Mouse (Mus musculus): Measurements from ENCODE around the gene Akr1b10. TPM values are rescaled to one million over a fixed set of nuclear protein-coding genes. Genes with fewer than 3 reads are reported as not detected.
"Not testable (repeated sequence)": the region's sequence is repeated elsewhere in the genome, so short reads cannot be mapped to it uniquely, and the experiment has no call there.

The Akr1b10 gene
- total RNA-seq, 2 experiments from 2014 or later = 48.5 to 62.6 TPM

GRCm38 (mm10) chr6:34384701-34385370, 818 bp downstream of the Akr1b10 start:
- intact Hi-C loops (cut with DNase I) = no loop called here
- peak overlapping the region; percentile 92 for H3K27ac ChIP-seq
- no peak for TF ChIP-seq CTCF (IDR thresholded peaks at IDR 0.05)
- peak; percentile 77 for DNase-seq
- H3K4me3 ChIP-seq = peak overlapping the region; percentile 89

- TF ChIP-seq CTCF (IDR thresholded peaks at IDR 0.05) = no peak
- no peak for DNase-seq
- intact Hi-C loops (cut with DNase I) = no loop called here
- H3K27ac ChIP-seq = no peak overlapping the region
- H3K4me3 ChIP-seq = no peak overlapping the region
Measured at GRCm38 (mm10) chr6:34388420-34389156, 4.6 kb downstream of the Akr1b10 start.

GRCm38 (mm10) chr6:34395897-34396296, 11.9 kb downstream of the Akr1b10 start:
- intact Hi-C loops (cut with DNase I) = no loop called here
- Histone ChIP-seq H3K27ac (no peak overlapping the region), H3K4me3 (no peak overlapping the region)
- DNase-seq = no peak
- no peak for TF ChIP-seq CTCF (IDR thresholded peaks at IDR 0.05)

GRCm38 (mm10) chr6:34398431-34398830, 14.4 kb downstream of the Akr1b10 start:
- no peak overlapping the region for H3K27ac ChIP-seq
- no peak overlapping the region for H3K4me3 ChIP-seq
- DNase-seq = no peak
- intact Hi-C loops (cut with DNase I) = no loop called here
- no peak for TF ChIP-seq CTCF (IDR thresholded peaks at IDR 0.05)

DNA sequence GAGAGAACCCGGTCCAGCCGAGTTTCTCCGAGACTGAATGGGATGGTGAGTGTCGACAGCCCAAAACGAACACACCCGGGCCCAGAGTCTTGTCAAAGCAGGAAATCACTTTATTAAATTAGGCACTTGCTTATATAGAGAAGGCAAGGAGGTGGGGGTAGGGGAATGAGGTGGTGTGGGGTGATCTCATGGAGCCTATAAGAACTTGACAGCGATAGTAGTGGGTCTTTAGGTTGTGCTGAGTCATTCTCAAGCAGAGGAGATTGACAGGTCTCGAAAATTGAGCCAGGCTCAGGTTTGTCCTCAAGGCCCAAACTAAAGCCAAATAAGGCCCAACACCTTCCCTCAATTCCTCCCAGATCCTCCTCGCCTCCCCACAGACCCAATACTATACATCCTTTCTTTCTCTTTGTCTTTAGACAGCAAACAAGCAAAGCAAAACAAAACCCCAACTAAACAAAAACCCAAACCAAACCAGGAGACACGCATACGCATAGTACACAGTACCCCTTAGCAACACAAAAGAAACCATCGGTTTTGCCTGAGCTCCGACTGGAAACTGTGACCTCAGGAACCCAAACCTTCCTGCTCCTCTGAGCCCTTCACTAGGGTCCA, 15.7 kb downstream of the Akr1b10 start:
- no peak for TF ChIP-seq CTCF (IDR thresholded peaks at IDR 0.05)
- no peak overlapping the region for H3K27ac ChIP-seq
- DNase-seq = peak; percentile 16
- intact Hi-C loops (cut with DNase I) = no loop called here
- no peak overlapping the region for H3K4me3 ChIP-seq

- Histone ChIP-seq H3K4me3 (no peak overlapping the region), H3K27ac (no peak overlapping the region)
- intact Hi-C loops (cut with DNase I) = no loop called here
- no peak for DNase-seq
- TF ChIP-seq CTCF (IDR thresholded peaks at IDR 0.05) = no peak
Measured at GRCm38 (mm10) chr6:34400696-34401095, 16.7 kb downstream of the Akr1b10 start.

- TF ChIP-seq CTCF (IDR thresholded peaks at IDR 0.05) = no peak
- DNase-seq = no peak
- H3K27ac ChIP-seq = no peak overlapping the region
- intact Hi-C loops (cut with DNase I) = no loop called here
- no peak overlapping the region for H3K4me3 ChIP-seq
Measured at GRCm38 (mm10) chr6:34406746-34407145, 22.7 kb downstream of the Akr1b10 start.

- Histone ChIP-seq H3K27ac (no peak overlapping the region), H3K4me3 (no peak overlapping the region)
- intact Hi-C loops (cut with DNase I) = no loop called here
- DNase-seq = no peak
- TF ChIP-seq CTCF (IDR thresholded peaks at IDR 0.05) = no peak
Measured at GRCm38 (mm10) chr6:34407403-34407802, 23.4 kb downstream of the Akr1b10 start.

GRCm38 (mm10) chr6:34412023-34412422, 28.0 kb downstream of the Akr1b10 start, which contains the start of gene Akr1b7:
Gene Akr1b7, plus strand, starts transcription at chr6:34412334.
- intact Hi-C loops (cut with DNase I) = no loop called here
- H3K4me3 ChIP-seq = no peak within 1 kb of the TSS
- no peak for TF ChIP-seq CTCF (IDR thresholded peaks at IDR 0.05)

DNA sequence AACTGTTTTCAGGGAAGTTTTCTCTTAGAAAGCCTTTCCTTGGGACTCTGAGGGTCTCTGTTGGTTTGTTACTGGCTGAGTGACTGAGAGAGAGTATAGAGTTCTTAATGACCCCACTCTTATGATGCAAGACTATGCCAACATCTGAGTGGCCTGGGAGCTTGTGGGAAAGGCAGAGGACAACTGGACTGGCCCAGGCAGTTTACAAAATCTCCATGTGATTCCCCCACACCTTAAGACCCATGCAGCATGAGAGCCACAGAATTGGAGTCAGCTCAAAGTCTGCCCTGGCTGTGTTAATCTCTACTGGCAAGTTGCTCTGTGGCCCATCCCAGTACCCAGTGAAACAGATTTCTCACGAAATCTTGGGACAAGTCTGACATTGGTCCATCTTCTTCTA, 28.7 kb downstream of the Akr1b10 start:
- no peak for DNase-seq
- Histone ChIP-seq H3K27ac (no peak overlapping the region), H3K4me3 (no peak overlapping the region)
- intact Hi-C loops (cut with DNase I) = no loop called here
- no peak for TF ChIP-seq CTCF (IDR thresholded peaks at IDR 0.05)

More at GRCm38 (mm10) chr6:34412023-34412422, 28.0 kb downstream of the Akr1b10 start, which contains the start of gene Akr1b7:
- H3K27ac ChIP-seq = no peak within 1 kb of the TSS
- no peak for DNase-seq

GRCm38 (mm10) chr6:34413386-34413785, 29.4 kb downstream of the Akr1b10 start:
- H3K4me3 ChIP-seq; H3K27ac ChIP-seq; DNase-seq; intact Hi-C loops (cut with DNase I): not testable (repeated sequence)

DNA sequence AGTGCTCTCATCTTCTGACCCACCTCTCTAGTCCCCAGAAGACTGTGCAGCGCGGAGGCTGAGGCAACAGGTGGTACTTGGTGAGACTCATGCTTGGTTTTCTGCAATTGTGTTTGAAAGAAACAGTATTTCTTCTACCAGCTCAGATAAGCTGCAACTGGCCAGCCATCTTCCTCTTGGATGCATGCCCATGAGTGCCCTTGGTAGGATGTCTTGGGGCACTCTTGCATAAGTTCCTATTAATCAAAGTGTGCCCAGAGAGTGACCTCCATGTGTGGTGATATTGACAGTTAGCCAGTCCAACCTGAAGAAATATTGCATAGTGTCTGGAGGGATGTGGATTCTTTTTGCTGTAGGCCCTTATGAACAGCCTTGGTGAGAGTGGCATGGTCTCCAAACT, 32.5 kb downstream of the Akr1b10 start:
- no peak for TF ChIP-seq CTCF (IDR thresholded peaks at IDR 0.05)
- DNase-seq = no peak
- H3K27ac ChIP-seq = no peak overlapping the region
- H3K4me3 ChIP-seq = no peak overlapping the region
- intact Hi-C loops (cut with DNase I) = no loop called here

GRCm38 (mm10) chr6:34419071-34419470, 35.1 kb downstream of the Akr1b10 start:
- intact Hi-C loops (cut with DNase I) = no loop called here
- Histone ChIP-seq H3K4me3 (no peak overlapping the region), H3K27ac (no peak overlapping the region)
- no peak for DNase-seq
- TF ChIP-seq CTCF (IDR thresholded peaks at IDR 0.05) = no peak

Data from gastrocnemius, adult 2 months (tissue).